Mouse (Mus musculus) megakaryocyte-erythroid progenitor cell, adult 5-6 weeks (primary cell): ENCODE data around the gene Efhd2. TPM values are rescaled to one million over a fixed set of nuclear protein-coding genes. Genes with fewer than 3 reads are reported as not detected.
A peak's percentile ranks its signal among the peaks of the same experiment; 100 is the strongest.

ENCODE experiments used
- ATAC-seq: replicated peaks from 2 replicates; pipeline ENCODE4 v1.8.0; 2016; ENCODE audit warnings: mild to moderate bottlenecking, inconsistent platforms; ENCODE audit not compliant: severe bottlenecking, poor library complexity, low FRiP score, low TSS enrichment
- total RNA-seq, 2 experiments: library from RNA; stranded (forward) in 1 of 2; stranded (reverse) in 1 of 2; fragments of 200-1000, 215-1000 nt in 1 of 2; fragments of >200 nt in 1 of 2; fragmentation: Nextera tagmentation in 1 of 2; gene quantifications; 2 replicates each; pipeline ENCODE4 v1.2.3; 2014 to 2017

Gene Efhd2
- total RNA-seq, 2 experiments from 2014 or later = 22.7 to 36.4 TPM

DNA sequence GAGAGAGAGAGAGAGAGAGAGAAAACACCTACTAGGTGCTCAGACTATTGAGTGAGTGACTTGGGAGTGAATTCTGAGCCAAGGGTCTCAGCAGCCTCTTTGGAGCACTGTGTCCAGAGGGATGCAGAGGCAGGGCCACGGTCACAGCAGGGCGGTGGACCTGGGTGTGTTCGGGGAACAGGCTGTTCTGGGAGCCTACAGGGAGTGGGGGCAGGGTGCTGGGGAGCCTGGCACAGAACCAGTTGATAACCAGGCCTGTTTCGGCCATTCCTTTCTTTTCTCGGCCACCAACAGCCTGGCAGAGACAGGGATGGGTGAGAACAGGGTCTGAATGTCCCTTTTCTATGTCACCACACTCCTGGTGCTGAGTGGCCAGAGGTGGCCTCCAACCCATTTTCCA, 11.9 kb downstream of the Efhd2 start:
- no peak for ATAC-seq

GRCm38 (mm10) chr4:141861591-141862295, 13.0 kb downstream of the Efhd2 start:
- no peak for ATAC-seq

DNA sequence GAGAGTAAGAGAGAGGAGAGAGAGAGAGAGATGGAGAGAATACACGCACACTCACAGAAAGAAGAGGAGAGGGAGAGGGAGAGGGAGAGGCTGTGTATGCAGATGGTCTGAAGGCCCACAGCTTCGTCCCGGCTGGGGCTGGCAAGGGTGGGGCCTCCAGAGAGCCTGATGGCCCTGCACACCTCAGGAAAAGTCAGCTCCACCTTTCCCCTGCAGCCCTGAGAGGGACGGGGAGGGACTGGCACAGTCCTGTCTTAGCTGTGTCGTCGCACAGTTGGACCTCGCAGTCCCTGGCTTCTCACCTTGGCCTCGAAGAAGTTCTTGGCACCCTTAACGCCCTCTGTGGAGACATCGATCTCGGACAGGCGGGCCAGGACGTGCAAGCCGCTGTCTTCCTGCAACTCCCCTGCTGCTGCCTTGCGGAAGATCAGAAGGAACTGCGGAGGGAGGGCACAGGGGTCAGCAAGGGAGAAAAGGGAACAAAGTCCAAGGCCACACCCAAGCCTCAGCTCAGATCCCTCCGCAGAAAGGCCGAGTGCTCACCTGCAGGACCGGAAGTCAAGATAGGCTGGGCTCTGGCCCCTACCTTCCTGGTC, 14.4 kb downstream of the Efhd2 start:
- ATAC-seq = no peak

DNA sequence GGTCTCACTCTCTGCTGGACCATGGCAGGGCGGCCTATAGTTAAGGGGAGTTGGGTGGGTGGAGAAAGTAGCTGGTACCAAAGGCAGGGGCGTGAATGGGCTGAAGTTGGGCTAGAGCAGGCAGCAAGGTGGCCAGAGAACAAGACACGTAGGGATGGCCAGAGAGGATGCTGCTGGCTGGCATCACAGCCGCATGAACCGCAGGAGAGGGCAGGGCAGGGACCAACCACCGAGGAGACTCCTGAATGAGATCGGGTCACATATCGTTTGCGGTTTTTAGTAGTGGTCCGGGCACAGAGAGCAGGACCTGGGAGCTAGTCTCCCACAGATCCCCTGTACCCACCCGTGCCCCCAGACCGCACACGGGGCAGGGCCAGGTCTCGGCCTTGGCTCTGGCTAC, 15.4 kb downstream of the Efhd2 start:
- ATAC-seq = no peak

DNA sequence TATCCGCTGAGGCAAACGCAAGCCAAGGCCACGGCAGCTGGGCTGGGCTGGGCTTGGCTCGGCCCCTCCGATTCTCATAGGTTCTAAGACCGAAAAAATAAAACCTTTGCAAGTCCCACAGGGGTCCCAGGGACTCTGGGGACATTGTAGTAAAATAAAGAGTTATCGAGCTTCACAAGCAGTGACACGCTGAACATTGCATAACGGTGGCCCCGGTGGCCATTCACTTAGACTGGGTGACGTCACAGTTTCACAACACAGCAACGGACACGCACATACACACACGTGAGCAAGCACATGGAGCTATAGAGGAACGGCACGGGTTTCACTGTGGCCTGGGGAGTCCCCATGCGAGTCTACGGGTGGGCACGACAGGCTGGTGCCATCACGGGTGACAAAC, 16.2 kb downstream of the Efhd2 start:
- no peak for ATAC-seq

DNA sequence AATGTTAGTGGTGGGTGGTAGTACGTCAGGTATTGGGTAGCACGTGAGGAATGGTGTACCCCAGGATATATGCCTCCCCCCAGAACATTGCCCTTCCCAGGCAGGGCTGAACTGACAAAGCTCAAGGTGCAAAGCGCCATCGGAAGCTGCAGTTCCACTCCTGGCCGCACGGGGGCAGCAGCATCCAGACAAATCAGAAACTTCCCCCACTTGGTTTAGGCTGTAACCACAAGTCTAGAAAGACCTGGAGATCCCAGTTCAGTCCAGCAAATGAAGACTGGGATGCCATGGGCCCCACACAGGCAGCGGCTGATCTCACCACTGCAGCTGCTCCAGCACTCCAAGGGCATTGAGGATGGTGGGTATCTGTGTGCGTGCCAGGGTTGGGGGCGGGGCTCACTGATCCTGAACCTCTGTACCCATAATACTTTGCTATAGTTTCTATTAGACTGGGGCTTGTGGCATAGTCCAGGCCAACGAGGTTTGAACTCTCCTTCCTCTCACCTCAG, 17.2 kb downstream of the Efhd2 start:
- ATAC-seq = peak; percentile 60

- ATAC-seq = peak; percentile 45
These were observed 21.3 kb downstream of the Efhd2 start for GRCm38 (mm10) chr4:141853437-141853836.

- no peak for ATAC-seq
These were observed 28.7 kb downstream of the Efhd2 start, which contains the start of gene Ctrc for GRCm38 (mm10) chr4:141845999-141846398. Gene Ctrc, minus strand, starts transcription at chr4:141846359.

GRCm38 (mm10) chr4:141834536-141835095, 40.1 kb downstream of the Efhd2 start:
- ATAC-seq = no peak

DNA sequence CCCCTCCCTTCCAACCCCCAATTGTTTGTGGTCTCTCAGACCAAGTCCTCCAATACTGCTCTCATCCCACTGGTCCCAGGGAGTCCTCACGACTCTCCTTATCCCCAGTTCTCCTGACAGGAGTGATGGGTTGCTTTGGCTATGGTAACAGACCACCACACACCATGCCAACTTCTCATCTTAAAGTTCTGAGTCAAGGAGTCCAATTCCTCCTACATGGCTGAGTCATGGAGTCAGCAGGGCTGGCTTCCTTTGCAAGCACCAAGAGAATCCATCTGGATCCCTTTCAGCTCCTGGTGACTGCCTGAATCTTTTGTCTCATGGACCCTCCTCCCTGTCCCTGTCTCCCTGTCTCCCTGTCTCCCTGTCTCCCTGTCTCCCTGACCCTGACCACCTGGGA, 40.8 kb downstream of the Efhd2 start:
- ATAC-seq = no peak

DNA sequence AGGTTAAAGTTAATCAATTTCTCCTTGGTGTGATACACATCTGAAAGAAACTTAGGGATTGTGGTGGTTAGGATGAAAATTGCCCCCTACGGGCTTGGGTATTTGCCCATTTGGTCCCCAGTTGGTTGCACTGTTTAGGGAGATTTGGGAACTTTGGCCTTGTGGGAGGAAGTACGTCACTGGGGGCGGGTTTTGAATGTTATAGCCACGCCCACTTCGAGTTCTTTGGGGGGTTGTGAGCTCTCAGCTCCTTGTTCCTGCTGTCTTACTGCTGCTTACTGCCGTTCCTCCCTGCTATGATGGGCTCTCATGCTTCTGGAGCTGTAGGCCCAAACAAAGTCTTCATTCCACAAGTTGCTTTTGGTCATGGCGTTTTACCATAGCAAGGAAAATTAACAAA, 43.4 kb downstream of the Efhd2 start:
- ATAC-seq = no peak

- ATAC-seq = no peak
These were observed 44.3 kb downstream of the Efhd2 start for GRCm38 (mm10) chr4:141830381-141830780.

DNA sequence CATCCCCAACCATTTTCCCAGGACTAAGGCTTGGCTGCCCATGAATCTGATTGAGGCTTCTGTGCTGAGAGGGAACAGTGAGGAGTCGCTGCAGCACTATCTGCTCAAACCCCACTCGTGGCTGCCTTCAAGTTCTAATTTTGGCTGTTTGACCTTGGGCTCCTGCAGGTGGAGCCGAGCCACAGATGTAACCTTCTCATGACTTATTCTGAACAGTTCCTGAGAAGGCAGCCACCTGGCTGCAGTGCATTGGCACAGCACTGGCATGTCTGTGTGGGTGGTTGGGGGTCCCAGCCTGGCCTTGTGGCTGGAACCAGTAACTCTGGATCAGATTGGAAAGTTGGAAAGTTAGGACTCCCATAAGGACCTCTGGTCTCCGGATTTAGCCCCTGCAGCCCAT, 46.5 kb downstream of the Efhd2 start:
- no peak for ATAC-seq

DNA sequence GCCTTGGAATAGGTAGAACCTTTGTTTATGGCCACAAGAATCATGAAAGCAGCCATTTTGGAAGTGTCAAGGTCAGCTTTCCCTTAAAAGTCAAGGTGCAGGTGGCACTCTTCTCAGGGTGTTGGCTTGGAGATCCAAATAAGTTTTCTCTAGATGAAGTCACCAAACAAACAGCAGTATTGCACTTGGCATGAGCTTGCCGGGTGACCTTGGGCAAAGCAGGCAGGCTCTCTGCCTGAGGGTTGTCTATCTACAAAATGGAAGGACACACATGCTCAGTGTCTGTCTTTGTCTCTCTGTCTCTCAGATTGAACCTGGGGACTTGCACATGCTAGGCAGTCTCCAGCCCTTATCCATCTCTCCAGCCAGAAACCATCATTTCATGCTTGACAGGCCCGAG, 47.3 kb downstream of the Efhd2 start:
- no peak for ATAC-seq

DNA sequence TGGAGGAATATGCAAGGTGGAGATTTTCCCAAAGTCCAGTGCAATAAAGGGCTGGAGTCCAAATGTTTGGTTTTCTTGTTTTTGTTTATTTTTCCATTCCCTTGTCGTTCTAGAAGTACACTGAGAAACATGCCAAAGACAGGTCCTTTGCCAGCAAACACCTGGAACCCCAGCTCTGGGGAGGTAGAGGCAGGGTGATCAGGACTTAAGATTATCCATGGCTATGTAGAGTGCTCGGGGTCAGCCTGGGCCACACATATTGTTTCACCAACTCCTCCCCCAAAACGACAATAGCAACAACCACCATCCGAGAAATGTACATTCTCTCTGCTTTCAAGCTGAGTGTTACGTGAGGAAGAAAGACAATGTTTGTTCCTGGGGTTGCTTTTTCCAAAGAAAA, 48.7 kb downstream of the Efhd2 start, which contains the start of gene Cela2a:
TSS of gene Cela2a (minus strand) at position 101 of the 400 bp plus-strand sequence.
- ATAC-seq = no peak

DNA sequence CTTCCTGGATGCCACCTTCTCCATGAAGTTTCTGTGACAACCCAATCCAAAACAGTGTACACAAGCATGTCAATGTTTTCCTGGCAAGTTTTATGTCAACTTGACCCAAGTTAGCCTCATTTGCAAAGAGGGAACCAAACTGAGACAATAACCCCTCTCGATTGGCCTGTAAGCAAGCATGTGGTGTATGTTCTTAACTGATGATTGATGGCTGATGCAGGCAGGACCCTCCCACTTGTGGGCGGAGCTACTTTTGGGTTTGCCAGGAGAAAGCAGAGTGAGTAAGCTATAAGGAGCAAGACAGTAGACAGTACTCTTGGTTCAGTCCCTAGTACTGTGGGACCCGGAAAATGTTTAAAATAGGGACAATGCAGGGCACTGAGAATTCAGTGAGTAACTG, 51.7 kb downstream of the Efhd2 start:
- peak; percentile 93 for ATAC-seq

DNA sequence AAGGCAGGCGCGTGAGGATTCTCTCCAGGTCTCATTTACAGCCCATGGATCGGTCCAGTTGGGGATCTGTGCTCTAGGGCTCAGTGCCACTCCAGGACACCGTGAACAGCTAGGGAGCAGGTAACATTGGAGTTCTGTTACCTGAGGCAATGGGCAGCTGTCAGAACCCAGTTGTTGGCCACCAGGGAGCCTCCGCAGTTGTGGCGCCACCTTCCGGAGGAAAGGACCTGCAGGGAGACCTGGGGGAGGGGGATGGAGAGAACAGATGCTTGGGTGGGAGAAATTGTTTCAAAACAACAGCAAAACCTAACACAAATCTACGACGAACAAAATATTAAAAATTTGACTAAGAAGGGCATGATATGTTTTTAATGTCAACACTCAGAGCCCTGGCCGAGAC, 52.6 kb downstream of the Efhd2 start:
- ATAC-seq = 0 out of 2 replicates have a peak, but pooled peaks have one; percentile 6

DNA sequence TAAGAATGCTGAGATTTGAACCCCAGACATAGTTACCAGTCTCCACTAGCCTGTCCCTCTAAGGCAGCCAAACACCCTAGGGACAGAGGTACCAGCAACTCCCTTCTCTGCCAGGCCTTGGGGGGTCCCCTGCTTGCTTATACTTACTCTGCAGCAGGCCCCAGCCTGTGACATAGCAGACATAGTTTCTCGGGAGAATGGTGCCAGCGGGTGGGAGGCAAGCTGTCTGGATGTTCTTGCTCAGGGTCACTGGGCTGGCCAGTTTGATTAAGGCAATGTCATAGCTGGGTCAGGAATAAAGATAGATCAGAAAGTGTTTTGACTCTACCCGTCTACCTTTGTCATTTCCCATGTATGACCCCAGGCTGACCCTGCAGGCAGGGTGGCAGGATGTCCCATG, 53.5 kb downstream of the Efhd2 start:
- ATAC-seq = no peak

GRCm38 (mm10) chr4:141819316-141819715, 55.4 kb downstream of the Efhd2 start:
- no peak for ATAC-seq

- no peak for ATAC-seq
These were observed 55.9 kb downstream of the Efhd2 start for GRCm38 (mm10) chr4:141818861-141819260.

- ATAC-seq = no peak
These were observed 57.0 kb downstream of the Efhd2 start for GRCm38 (mm10) chr4:141817706-141818105.
